Mouse (Mus musculus) cerebellum, adult 2 months (tissue): ENCODE measurements around the gene Raet1d.
"Not testable (repeated sequence)": the region's sequence is repeated elsewhere in the genome, so short reads cannot be mapped to it uniquely, and the experiment has no call there.

Experiments used
- CTCF ChIP-seq: fragments of 200-500 bp; IDR thresholded peaks from 2 replicates; pipeline ENCODE4 v1.5.1; 2011; ENCODE audit warnings: low read depth, mild to moderate bottlenecking, control low read depth, low read length, moderate library complexity, borderline replicate concordance; ENCODE audit not compliant: insufficient read depth
- POLR2A ChIP-seq: fragments of 200-500 bp; IDR thresholded peaks from 2 replicates; pipeline ENCODE4 v1.6.1; 2011; ENCODE audit warnings: low read length, control low read depth, borderline replicate concordance; ENCODE audit not compliant: insufficient read depth

DNA sequence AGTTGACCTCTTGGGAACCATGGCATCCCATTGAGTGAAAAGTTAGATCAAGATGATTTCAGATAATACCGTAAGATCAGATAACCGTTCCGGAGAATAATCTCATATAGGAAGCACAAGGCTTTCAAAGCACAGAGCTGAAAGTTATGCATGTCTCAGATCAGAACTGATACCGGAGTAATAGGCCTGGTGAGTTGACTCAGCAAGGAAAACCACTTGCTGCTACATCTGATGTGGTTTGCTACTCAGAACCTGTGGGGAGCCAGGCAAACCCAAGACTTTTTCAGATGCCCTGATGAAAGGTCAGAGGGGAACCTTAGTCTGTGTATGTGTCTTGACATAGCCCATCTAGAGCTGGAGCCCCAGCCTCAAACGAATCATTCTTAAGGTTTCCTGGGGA, 31.3 kb downstream of the Raet1d start:
- TF ChIP-seq POLR2A, CTCF: not testable (repeated sequence)
